ENCODE assay signal across 16 mouse cellular contexts in the genomic region with DNA sequence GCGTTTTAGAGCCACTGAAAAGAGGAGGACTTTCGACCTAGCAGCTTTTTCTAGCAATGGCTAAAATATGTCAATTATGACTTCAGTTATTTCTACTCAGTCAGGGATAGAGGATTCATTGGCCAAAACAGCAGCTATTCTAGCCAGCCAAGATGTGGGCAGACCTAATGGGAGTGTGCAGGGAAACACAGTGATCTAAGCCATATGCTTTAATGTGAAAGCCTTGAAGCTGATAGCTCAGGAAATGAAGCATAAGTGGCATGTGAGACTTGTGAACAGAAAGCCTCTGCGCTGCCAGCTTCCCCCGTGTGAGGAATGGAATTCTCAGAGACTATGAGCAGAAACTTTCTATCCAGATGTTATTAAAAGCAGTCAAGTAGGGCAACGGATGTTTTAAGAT.
DNase-seq lines count a peak whose midpoint lies in the region; ATAC-seq and TF ChIP-seq lines count a peak whose summit lies in the region.
"Had no signal": no experiment of that assay in that cellular context is flagged by ENCODE, and none has a peak within 500 bp of the region (broad histone marks: within the 10 kb centered on the region; RNA-seq: fewer than 3 reads in every experiment).

No protein-coding gene starts in this region.

- peak; percentile 33 for DNase-seq in midbrain, postnatal 0 days (ENCODE audit: low spot score)
- no peak for DNase-seq in midbrain, embryonic 11.5 days (ENCODE audit: low spot score, missing footprints)
- peak; percentile 15 for DNase-seq in forebrain, postnatal 0 days
- peak; percentile 1 to 2 for DNase-seq in right cerebral cortex, postnatal 36 days (ENCODE audit: low spot score in 2 of 2)
- no peak for DNase-seq in lung, postnatal 25 days (ENCODE audit: low spot score)
- DNase-seq: adrenal gland, postnatal 25 days; kidney, postnatal 36 days; lung, postnatal 14 days; spleen, adult 18-20 months had no signal

- no peak overlapping the region for H3K9ac ChIP-seq in forebrain, embryonic 13.5 days
- H3K9ac ChIP-seq in forebrain, embryonic 12.5 days: no peak overlapping the region
- H3K9ac ChIP-seq in midbrain, postnatal 0 days (replicated peaks; ENCODE audit: low read length, poor library complexity, severe bottlenecking): no peak overlapping the region
- H3K9ac ChIP-seq in midbrain, embryonic 11.5 days (ENCODE audit: low read length): no peak overlapping the region
- H3K9ac ChIP-seq in forebrain, postnatal 0 days: no peak overlapping the region
- no peak overlapping the region for H3K9ac ChIP-seq in kidney, embryonic 16.5 days (replicated peaks; ENCODE audit: low read length)
- H3K9ac ChIP-seq: midbrain, embryonic 13.5 days had no signal

- H3K36me3 ChIP-seq in forebrain, embryonic 13.5 days (ENCODE audit: poor library complexity, severe bottlenecking): no peaks in the 10 kb centered on the region
- no peaks in the 10 kb centered on the region for H3K36me3 ChIP-seq in forebrain, embryonic 12.5 days (replicated peaks)
- no peaks in the 10 kb centered on the region for H3K36me3 ChIP-seq in midbrain, postnatal 0 days (ENCODE audit: insufficient read depth, low read length)
- no peaks in the 10 kb centered on the region for H3K36me3 ChIP-seq in midbrain, embryonic 11.5 days (ENCODE audit: control insufficient read depth, insufficient read depth, low read length)
- no peaks in the 10 kb centered on the region for H3K36me3 ChIP-seq in forebrain, postnatal 0 days (ENCODE audit: insufficient read depth)
- H3K36me3 ChIP-seq in kidney, embryonic 16.5 days (ENCODE audit: insufficient read depth, low read length): no peaks in the 10 kb centered on the region
- H3K36me3 ChIP-seq: hindbrain, embryonic 10.5 days; midbrain, embryonic 13.5 days had no signal

- no peak overlapping the region for H3K4me2 ChIP-seq in forebrain, embryonic 13.5 days
- H3K4me2 ChIP-seq in forebrain, embryonic 12.5 days: no peak overlapping the region
- H3K4me2 ChIP-seq in midbrain, postnatal 0 days (ENCODE audit: low read depth, low read length, poor library complexity, severe bottlenecking): no peak overlapping the region
- no peak overlapping the region for H3K4me2 ChIP-seq in midbrain, embryonic 11.5 days
- no peak overlapping the region for H3K4me2 ChIP-seq in forebrain, postnatal 0 days (ENCODE audit: low read depth)
- no peak overlapping the region for H3K4me2 ChIP-seq in kidney, embryonic 16.5 days (replicated peaks; ENCODE audit: low read depth, low read length)
- H3K4me2 ChIP-seq: liver, embryonic 11.5 days; midbrain, embryonic 13.5 days had no signal

- TF ChIP-seq CTCF in midbrain, postnatal 0 days (IDR thresholded peaks at IDR 0.05): no peak
- TF ChIP-seq CTCF in forebrain, postnatal 0 days (IDR thresholded peaks at IDR 0.05; ENCODE audit: low read depth): no peak

- 73% methylated on average over 5 of the region's 5 CpGs for WGBS in forebrain, embryonic 13.5 days
- WGBS in forebrain, embryonic 12.5 days: 77% methylated on average over 5 of the region's 5 CpGs
- WGBS in midbrain, postnatal 0 days: 75% methylated on average over 5 of the region's 5 CpGs
- 78% methylated on average over 5 of the region's 5 CpGs for WGBS in midbrain, embryonic 11.5 days
- WGBS in forebrain, postnatal 0 days: 64% methylated on average over 5 of the region's 5 CpGs
- 69% methylated on average over 5 of the region's 5 CpGs for WGBS in kidney, embryonic 16.5 days

- no peaks in the 10 kb centered on the region for H3K4me1 ChIP-seq in forebrain, embryonic 13.5 days
- H3K4me1 ChIP-seq in forebrain, embryonic 12.5 days: no peaks in the 10 kb centered on the region
- H3K4me1 ChIP-seq in midbrain, postnatal 0 days (ENCODE audit: insufficient read depth, low read length): no peaks in the 10 kb centered on the region
- no peaks in the 10 kb centered on the region for H3K4me1 ChIP-seq in midbrain, embryonic 11.5 days (ENCODE audit: control insufficient read depth, insufficient read depth, low read length)
- no peaks in the 10 kb centered on the region for H3K4me1 ChIP-seq in forebrain, postnatal 0 days (ENCODE audit: insufficient read depth)
- H3K4me1 ChIP-seq in kidney, embryonic 16.5 days (ENCODE audit: insufficient read depth, low read length): no peaks in the 10 kb centered on the region
- H3K4me1 ChIP-seq: hindbrain, embryonic 10.5 days; midbrain, embryonic 13.5 days had no signal

- H3K27me3 ChIP-seq in forebrain, embryonic 13.5 days: no peaks in the 10 kb centered on the region
- no peaks in the 10 kb centered on the region for H3K27me3 ChIP-seq in forebrain, embryonic 12.5 days
- no peaks in the 10 kb centered on the region for H3K27me3 ChIP-seq in midbrain, postnatal 0 days (ENCODE audit: insufficient read depth, low read length)
- H3K27me3 ChIP-seq in midbrain, embryonic 11.5 days (ENCODE audit: control insufficient read depth, insufficient read depth, low read length): no peaks in the 10 kb centered on the region
- no peaks in the 10 kb centered on the region for H3K27me3 ChIP-seq in forebrain, postnatal 0 days (ENCODE audit: insufficient read depth, low read length)
- no peaks in the 10 kb centered on the region for H3K27me3 ChIP-seq in kidney, embryonic 16.5 days (ENCODE audit: insufficient read depth, low read length)
- H3K27me3 ChIP-seq: midbrain, embryonic 13.5 days had no signal

- no peaks in the 10 kb centered on the region for H3K9me3 ChIP-seq in forebrain, embryonic 13.5 days (replicated peaks)
- no peaks in the 10 kb centered on the region for H3K9me3 ChIP-seq in forebrain, embryonic 12.5 days
- H3K9me3 ChIP-seq in midbrain, postnatal 0 days (ENCODE audit: low read length): no peaks in the 10 kb centered on the region
- no peaks in the 10 kb centered on the region for H3K9me3 ChIP-seq in midbrain, embryonic 11.5 days (ENCODE audit: control insufficient read depth, low read length)
- H3K9me3 ChIP-seq in forebrain, postnatal 0 days (ENCODE audit: low read length): no peaks in the 10 kb centered on the region
- H3K9me3 ChIP-seq in kidney, embryonic 16.5 days (ENCODE audit: low read length): no peaks in the 10 kb centered on the region
- H3K9me3 ChIP-seq: hindbrain, embryonic 10.5 days; midbrain, embryonic 13.5 days had no signal

- peak; percentile 57; the same call in 1 of the 2 replicates for ATAC-seq in forebrain, embryonic 13.5 days
- no peak for ATAC-seq in forebrain, embryonic 12.5 days (ENCODE audit: low FRiP score)
- ATAC-seq in midbrain, postnatal 0 days (ENCODE audit: low FRiP score): no peak
- ATAC-seq in midbrain, embryonic 11.5 days (ENCODE audit: low FRiP score): no peak
- ATAC-seq in forebrain, postnatal 0 days: no peak
- ATAC-seq in kidney, embryonic 16.5 days (ENCODE audit: low FRiP score, low TSS enrichment): no peak
- ATAC-seq: intestine, postnatal 0 days; midbrain, embryonic 13.5 days had no signal

- no peak overlapping the region for H3K4me3 ChIP-seq in forebrain, embryonic 13.5 days
- no peak overlapping the region for H3K4me3 ChIP-seq in forebrain, embryonic 12.5 days (replicated peaks)
- no peak overlapping the region for H3K4me3 ChIP-seq in midbrain, postnatal 0 days (ENCODE audit: low read depth, low read length)
- H3K4me3 ChIP-seq in midbrain, embryonic 11.5 days (ENCODE audit: low read depth, low read length): no peak overlapping the region
- H3K4me3 ChIP-seq in forebrain, postnatal 0 days (ENCODE audit: low read depth, low read length): no peak overlapping the region
- no peak overlapping the region for H3K4me3 ChIP-seq in kidney, embryonic 16.5 days (ENCODE audit: low read length)
- H3K4me3 ChIP-seq: hindbrain, embryonic 10.5 days; midbrain, embryonic 13.5 days had no signal

- no peak overlapping the region for H3K27ac ChIP-seq in forebrain, embryonic 13.5 days
- no peak overlapping the region for H3K27ac ChIP-seq in forebrain, embryonic 12.5 days
- no peak overlapping the region for H3K27ac ChIP-seq in midbrain, postnatal 0 days (ENCODE audit: low read depth, low read length)
- no peak overlapping the region for H3K27ac ChIP-seq in midbrain, embryonic 11.5 days (ENCODE audit: low read depth, low read length)
- no peak overlapping the region for H3K27ac ChIP-seq in forebrain, postnatal 0 days (ENCODE audit: low read depth, low read length)
- no peak overlapping the region for H3K27ac ChIP-seq in kidney, embryonic 16.5 days (ENCODE audit: low read length)
- H3K27ac ChIP-seq: hindbrain, embryonic 10.5 days; midbrain, embryonic 13.5 days had no signal

Comparison
In these comparisons a context has a peak if more than half of its experiments do, and no peak if none do; other contexts are left out.
1. DNase-seq: peak in midbrain, postnatal 0 days (single experiment), forebrain, postnatal 0 days (single experiment) and right cerebral cortex, postnatal 36 days (2 of 2); none in midbrain, embryonic 11.5 days (single experiment) and lung, postnatal 25 days (single experiment).